Comparison of ENCODE assay signal across 11 mouse cellular contexts in the genomic region with DNA sequence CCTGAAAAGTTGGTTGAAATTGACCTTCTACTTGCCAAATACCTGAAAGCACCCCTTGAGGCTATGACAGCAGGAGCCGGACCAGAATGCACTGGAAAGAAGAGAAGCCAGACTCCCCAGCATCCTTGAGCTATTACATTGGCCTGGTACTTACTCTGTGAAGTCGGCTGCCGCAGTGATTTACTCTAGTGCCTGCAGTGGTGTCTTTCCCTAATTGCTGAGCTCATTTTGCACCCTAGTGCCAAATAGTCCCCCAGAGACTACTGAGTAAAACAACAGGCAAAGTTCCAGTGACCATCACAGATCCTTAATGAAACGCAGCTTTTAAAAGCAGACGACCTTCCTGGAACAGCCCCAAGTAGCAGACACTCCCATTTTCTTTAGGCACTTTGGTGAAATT.
DNase-seq lines count a peak whose midpoint lies in the region.
"Had no signal": no experiment of that assay in that cellular context is flagged by ENCODE, and none has a peak within 500 bp of the region (broad histone marks: within the 10 kb centered on the region; RNA-seq: fewer than 3 reads in every experiment).

No protein-coding gene starts in this region.

- peak; percentile 34 for DNase-seq in gastrocnemius, adult 18-20 months (ENCODE audit: low spot score)
- DNase-seq in gastrocnemius, postnatal 36 days = no peak
- DNase-seq in kidney, postnatal 14 days = peak; percentile 7
- no peak for DNase-seq in kidney, adult 18-20 months
- peak; percentile 23 for DNase-seq in embryo, embryonic 11 days
- DNase-seq in mesoderm, embryonic 11.5 days (ENCODE audit: low read depth, low spot score) = peak; percentile 17
- DNase-seq in cerebellum, postnatal 36 days = no peak
- DNase-seq: cerebellum, adult 11-12 months; gastrocnemius, postnatal 25 days; liver, embryonic 13.5 days; right cerebral cortex, postnatal 14 days had no signal

- intact Hi-C loops in gastrocnemius, postnatal 36 days (cut with DNase I) = no loop called here

Comparison
In these comparisons a context has a peak if more than half of its experiments do, and no peak if none do; other contexts are left out.
1. DNase-seq: peak in gastrocnemius, adult 18-20 months (single experiment), kidney, postnatal 14 days (single experiment), embryo, embryonic 11 days (single experiment) and mesoderm, embryonic 11.5 days (single experiment); none in gastrocnemius, postnatal 36 days (0 of 2), kidney, adult 18-20 months (single experiment) and cerebellum, postnatal 36 days (0 of 2).